Mouse (Mus musculus): ENCODE measurements around the gene M1ap. TPM values are rescaled to one million over a fixed set of nuclear protein-coding genes. Genes with fewer than 3 reads are reported as not detected.

Gene M1ap
- polyA plus RNA-seq, 1 experiment from 2014 or later, result 0.26 TPM

DNA sequence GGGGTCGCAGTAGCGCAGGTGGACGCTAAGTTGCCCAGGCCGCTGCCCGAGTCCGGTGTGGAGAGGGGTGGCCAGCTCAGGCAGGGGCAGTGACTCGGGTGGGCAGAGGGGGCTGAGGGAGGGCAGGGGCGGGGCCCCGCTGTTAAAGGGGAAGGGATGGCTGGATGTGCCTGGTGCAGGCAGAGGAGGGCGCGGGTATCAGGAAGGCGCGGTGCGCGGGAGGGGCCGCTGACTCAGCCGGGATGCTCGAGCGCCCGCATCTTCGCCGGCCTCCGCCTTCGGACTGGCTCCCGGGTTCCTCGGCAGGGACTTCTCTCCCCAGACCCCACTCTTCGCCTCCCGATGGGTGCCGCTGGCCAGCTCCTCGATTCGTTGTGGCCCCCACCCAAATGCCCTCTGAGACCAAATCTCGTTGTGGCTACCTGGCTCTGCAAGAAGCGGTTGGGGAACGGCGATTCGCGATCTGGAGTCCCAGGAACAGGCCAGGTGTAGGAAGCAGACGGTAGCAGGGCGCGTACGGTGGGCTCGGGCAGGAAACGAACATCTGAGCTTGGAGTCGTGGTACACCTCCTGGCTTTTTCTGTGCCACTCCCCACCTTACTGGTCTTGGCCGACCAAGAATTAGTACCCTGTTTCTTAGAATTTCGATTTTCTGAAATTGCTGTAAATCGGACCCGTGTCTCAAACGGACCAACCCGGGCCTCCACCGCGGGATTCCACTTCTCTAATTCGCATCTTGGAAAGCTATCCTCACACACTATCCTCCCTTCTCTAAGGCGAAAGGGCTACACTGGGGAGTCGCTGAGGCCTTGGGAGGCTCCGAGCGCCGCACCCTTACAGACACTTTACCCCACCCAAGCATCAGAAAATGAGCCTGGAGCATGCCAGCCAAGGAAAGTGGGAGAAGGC lies 123.9 kb downstream of the M1ap start:
- Histone ChIP-seq H3K4me3 (replicated peaks) (peak overlapping the region; percentile 37), H3K9me3 (no peaks in the 10 kb centered on the region), H3K36me3 (no peaks in the 10 kb centered on the region), H3K27ac (peak overlapping the region; percentile 44), H3K27me3 (replicated peaks) (peaks cover 91% of the 10 kb centered on the region), H3K4me2 (replicated peaks) (peak overlapping the region; percentile 65), H3K9ac (0 out of 2 replicates have a peak overlapping the region, but pooled peaks have one; percentile 9), H3K4me1 (replicated peaks) (peaks cover 29% of the 10 kb centered on the region)
- 1% methylated on average over 58 of the region's 58 CpGs for WGBS
- ATAC-seq, result peak; percentile 39

DNA sequence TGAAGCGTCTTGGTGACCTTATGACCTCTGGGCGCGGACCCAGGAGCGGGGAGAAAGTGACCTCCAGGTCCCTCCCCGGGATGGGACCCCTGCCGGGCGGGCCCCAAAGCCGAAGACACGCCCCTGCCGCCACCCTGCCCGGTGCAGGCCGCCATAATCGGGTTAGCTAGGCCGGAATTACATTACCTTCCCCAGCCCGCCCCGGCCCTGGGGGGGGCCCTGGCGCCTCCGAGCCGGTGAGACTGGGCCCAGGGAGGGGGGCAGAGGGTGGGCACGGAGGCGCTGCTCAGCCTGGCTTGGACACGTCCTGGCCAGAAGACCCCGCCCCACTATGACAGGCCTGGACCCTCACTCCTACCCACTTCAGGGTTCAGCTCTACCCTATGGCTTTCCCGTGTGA lies 124.5 kb downstream of the M1ap start:
- Histone ChIP-seq H3K4me3 (replicated peaks) (peak overlapping the region; percentile 37; the same call in 1 of the 2 replicates), H3K27me3 (replicated peaks) (peaks cover 92% of the 10 kb centered on the region), H3K9ac (no peak overlapping the region), H3K4me2 (replicated peaks) (peak overlapping the region; percentile 40), H3K36me3 (no peaks in the 10 kb centered on the region), H3K27ac (peak overlapping the region; percentile 44), H3K4me1 (replicated peaks) (peaks cover 29% of the 10 kb centered on the region), H3K9me3 (no peaks in the 10 kb centered on the region)
- ATAC-seq, result peak; percentile 64
- 2% methylated on average over 24 of the region's 24 CpGs for WGBS

DNA sequence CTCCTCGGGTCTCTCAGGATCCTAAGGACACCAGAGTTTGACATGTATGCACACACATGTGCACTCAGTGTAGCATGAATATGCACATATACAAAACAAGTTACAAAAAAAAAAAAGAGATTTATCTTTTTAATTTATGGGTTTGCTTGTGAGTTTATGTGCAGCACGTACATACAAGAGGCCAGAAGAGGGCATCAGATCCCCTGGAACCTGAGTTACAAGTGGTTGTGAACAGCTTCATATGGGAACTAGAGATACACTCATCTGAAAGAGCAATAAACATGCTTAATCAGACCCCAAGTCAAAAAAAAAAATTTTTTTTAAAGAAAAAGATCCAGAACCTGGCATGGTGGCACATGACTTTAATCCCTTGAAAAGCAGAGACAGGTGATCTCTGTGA lies 128.3 kb downstream of the M1ap start:
- Histone ChIP-seq H3K27ac (no peak overlapping the region), H3K9me3 (no peaks in the 10 kb centered on the region), H3K9ac (no peak overlapping the region), H3K4me2 (replicated peaks) (no peak overlapping the region), H3K36me3 (no peaks in the 10 kb centered on the region), H3K27me3 (replicated peaks) (peaks cover 65% of the 10 kb centered on the region), H3K4me3 (replicated peaks) (no peak overlapping the region), H3K4me1 (replicated peaks) (peaks cover 16% of the 10 kb centered on the region)
- WGBS, result 24% methylated on average over 2 of the region's 2 CpGs
- ATAC-seq, result no peak

DNA sequence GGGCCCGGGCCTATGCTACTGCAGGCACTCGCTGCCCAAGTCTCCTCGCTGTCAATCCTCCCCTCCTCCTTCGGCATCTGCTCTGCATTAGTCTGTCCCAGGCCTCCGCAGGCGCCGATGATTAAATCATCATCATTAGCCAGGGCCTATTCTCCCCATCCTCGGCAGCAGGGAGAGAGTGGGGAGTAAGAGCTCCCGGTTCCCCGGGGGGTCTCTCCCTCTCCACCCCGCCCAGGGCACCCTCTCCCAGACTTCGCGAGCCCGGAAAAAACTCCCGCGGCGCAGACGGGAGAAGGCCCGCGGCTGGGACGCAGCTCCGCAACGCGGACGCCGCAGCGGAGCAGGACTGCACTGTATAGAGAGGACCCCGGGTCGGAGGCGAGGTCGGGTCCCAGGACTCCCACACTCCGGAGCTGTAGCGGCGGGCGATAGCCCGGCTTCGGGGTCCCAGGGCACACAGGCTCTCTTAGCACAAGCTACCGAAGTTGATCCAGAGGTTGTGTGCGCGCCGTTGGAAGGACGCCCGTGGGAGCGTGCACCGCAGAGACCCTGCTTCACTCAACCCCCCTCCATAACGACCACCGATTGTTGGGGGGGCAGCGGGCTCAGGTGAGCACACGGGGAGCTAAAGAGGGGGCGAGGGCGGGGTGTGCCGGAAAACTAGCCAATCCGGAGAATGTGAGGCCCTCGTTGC lies 131.1 kb downstream of the M1ap start, which contains the start of gene Pcgf1:
Gene Pcgf1, plus strand, starts transcription at position 240 of the 694 bp plus-strand sequence.
- Histone ChIP-seq H3K4me2 (replicated peaks) (peak within 1 kb of the TSS; percentile 89), H3K9ac (peak within 1 kb of the TSS; percentile 62), H3K4me3 (replicated peaks) (peak within 1 kb of the TSS; percentile 78), H3K27ac (peak within 1 kb of the TSS; percentile 77), H3K27me3 (replicated peaks) (peaks cover 39% of the 10 kb centered on the region), H3K9me3 (no peaks in the 10 kb centered on the region), H3K4me1 (replicated peaks) (peaks cover 3% of the 10 kb centered on the region; the same call in 1 of the 2 replicates), H3K36me3 (peaks cover 6% of the 10 kb centered on the region; the same call in 1 of the 2 replicates)
- under 1% methylated on average over 54 of the region's 54 CpGs for WGBS
- peak; percentile 62 for ATAC-seq

DNA sequence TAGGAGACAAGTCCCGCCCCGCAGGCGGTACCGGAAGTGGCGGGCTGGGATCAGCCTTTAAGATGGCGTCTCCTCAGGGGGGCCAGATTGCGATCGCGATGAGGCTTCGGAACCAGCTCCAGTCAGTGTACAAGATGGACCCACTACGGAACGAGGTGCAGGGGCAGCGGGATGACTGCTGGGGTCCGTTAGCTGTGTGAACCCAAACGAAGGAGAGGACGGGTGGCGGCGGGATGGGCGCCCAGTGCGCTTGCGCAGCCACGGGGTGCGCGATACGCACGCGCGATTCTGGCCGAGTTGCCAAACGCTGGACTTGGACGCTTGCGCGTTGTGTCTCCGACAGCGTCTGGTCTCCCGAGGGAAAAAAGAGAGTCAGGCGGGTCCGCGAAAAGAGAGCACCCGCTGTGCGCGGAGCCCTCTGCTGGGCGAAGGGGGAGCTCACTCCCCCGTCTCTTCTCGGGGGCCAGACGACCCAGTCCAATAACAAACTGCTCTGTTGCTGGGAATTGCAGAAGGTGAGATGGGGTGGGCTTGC lies 131.7 kb downstream of the M1ap start:
- H3K4me2 ChIP-seq (replicated peaks), result peak overlapping the region; percentile 89
- H3K9ac ChIP-seq, result peak overlapping the region; percentile 62
- no peaks in the 10 kb centered on the region for H3K9me3 ChIP-seq
- under 1% methylated on average over 46 of the region's 46 CpGs for WGBS
- peak overlapping the region; percentile 78 for H3K4me3 ChIP-seq (replicated peaks)
- ATAC-seq, result peak; percentile 96
- peaks cover 6% of the 10 kb centered on the region; the same call in 1 of the 2 replicates for H3K36me3 ChIP-seq
- H3K4me1 ChIP-seq (replicated peaks), result peaks cover 3% of the 10 kb centered on the region; the same call in 1 of the 2 replicates
- peak overlapping the region; percentile 77 for H3K27ac ChIP-seq
- peaks cover 43% of the 10 kb centered on the region for H3K27me3 ChIP-seq (replicated peaks)

Other genes starting within 250 kb of the M1ap start
- gene Pole4, start 241.5 kb upstream of the M1ap start, polyA plus RNA-seq (2015; fragmentation: Nextera tagmentation; extraction: Ambion mirVana), result 96.4 and 101 TPM in 2 replicates
- gene Hk2, start 172.4 kb upstream of the M1ap start, polyA plus RNA-seq (2015; fragmentation: Nextera tagmentation; extraction: Ambion mirVana), result 18.8 and 22.0 TPM in 2 replicates
- 1.5 and 1.7 TPM in 2 replicates for gene Sema4f, start 7.1 kb upstream of the M1ap start, polyA plus RNA-seq (2015; fragmentation: Nextera tagmentation; extraction: Ambion mirVana)
- 9.7 and 9.8 TPM in 2 replicates for gene Dok1, start 86.6 kb downstream of the M1ap start, polyA plus RNA-seq (2015; fragmentation: Nextera tagmentation; extraction: Ambion mirVana)
- gene Loxl3, start 87.3 kb downstream of the M1ap start, polyA plus RNA-seq (2015; fragmentation: Nextera tagmentation; extraction: Ambion mirVana), result 12.7 and 14.2 TPM in 2 replicates
- 212 and 228 TPM in 2 replicates for gene Aup1, start 107.6 kb downstream of the M1ap start, polyA plus RNA-seq (2015; fragmentation: Nextera tagmentation; extraction: Ambion mirVana)
- 72.2 and 86.5 TPM in 2 replicates for gene Htra2, start 108.4 kb downstream of the M1ap start, polyA plus RNA-seq (2015; fragmentation: Nextera tagmentation; extraction: Ambion mirVana)
- 14.0 and 14.9 TPM in 2 replicates for gene Dqx1, start 110.9 kb downstream of the M1ap start, polyA plus RNA-seq (2015; fragmentation: Nextera tagmentation; extraction: Ambion mirVana)
- 18.1 and 22.5 TPM in 2 replicates for gene Tlx2, start 123.4 kb downstream of the M1ap start, polyA plus RNA-seq (2015; fragmentation: Nextera tagmentation; extraction: Ambion mirVana)
- gene Pcgf1, start 131.0 kb downstream of the M1ap start, polyA plus RNA-seq (2015; fragmentation: Nextera tagmentation; extraction: Ambion mirVana), result 29.4 and 31.5 TPM in 2 replicates
- gene Lbx2, start 139.5 kb downstream of the M1ap start, polyA plus RNA-seq (2015; fragmentation: Nextera tagmentation; extraction: Ambion mirVana), result 0.35 and 0.49 TPM in 2 replicates
- 2.6 and 3.5 TPM in 2 replicates for gene Ccdc142, start 154.7 kb downstream of the M1ap start, polyA plus RNA-seq (2015; fragmentation: Nextera tagmentation; extraction: Ambion mirVana)
- gene Gm42688, start 154.7 kb downstream of the M1ap start, polyA plus RNA-seq (2015; fragmentation: Nextera tagmentation; extraction: Ambion mirVana), result 2.3 and 2.4 TPM in 2 replicates
- 123 and 135 TPM in 2 replicates for gene Mrpl53, start 162.1 kb downstream of the M1ap start, polyA plus RNA-seq (2015; fragmentation: Nextera tagmentation; extraction: Ambion mirVana)
- gene Mogs, start 168.6 kb downstream of the M1ap start, polyA plus RNA-seq (2015; fragmentation: Nextera tagmentation; extraction: Ambion mirVana), result 56.3 and 63.0 TPM in 2 replicates
- gene Wbp1, start 174.7 kb downstream of the M1ap start, polyA plus RNA-seq (2015; fragmentation: Nextera tagmentation; extraction: Ambion mirVana), result 79.6 and 89.1 TPM in 2 replicates
- 9.0 and 9.4 TPM in 2 replicates for gene Ino80b, start 178.5 kb downstream of the M1ap start, polyA plus RNA-seq (2015; fragmentation: Nextera tagmentation; extraction: Ambion mirVana)
- 23.6 and 26.4 TPM in 2 replicates for gene Rtkn, start 188.6 kb downstream of the M1ap start, polyA plus RNA-seq (2015; fragmentation: Nextera tagmentation; extraction: Ambion mirVana)
- gene Wdr54, start 209.5 kb downstream of the M1ap start, polyA plus RNA-seq (2015; fragmentation: Nextera tagmentation; extraction: Ambion mirVana), result 3.0 and 3.9 TPM in 2 replicates
- 1.4 and 2.0 TPM in 2 replicates for gene 1700003E16Rik, start 209.5 kb downstream of the M1ap start, polyA plus RNA-seq (2015; fragmentation: Nextera tagmentation; extraction: Ambion mirVana)
- gene Dctn1, start 219.0 kb downstream of the M1ap start, polyA plus RNA-seq (2015; fragmentation: Nextera tagmentation; extraction: Ambion mirVana), result 82.1 and 84.6 TPM in 2 replicates

Measured in intestine, embryonic 15.5 days (tissue).